Mouse (Mus musculus) myocyte (in vitro differentiated cells): ENCODE measurements around the gene Pdss2. TPM values are rescaled to one million over a fixed set of nuclear protein-coding genes. Genes with fewer than 3 reads are reported as not detected.

ENCODE experiments used
- H3K27me3 ChIP-seq: one replicate; pipeline ENCODE4 v1.6.1; 2011; ENCODE audit not compliant: control insufficient read depth, insufficient read depth, insufficient read length
- H3K36me3 ChIP-seq: one replicate; pipeline ENCODE4 v1.6.1; 2011; ENCODE audit not compliant: control insufficient read depth, insufficient read depth
- H3K4me2 ChIP-seq: one replicate; pipeline ENCODE4 v1.6.1; 2011; ENCODE audit warnings: low read depth, control low read depth
- H3K4me3 ChIP-seq: one replicate; pipeline ENCODE4 v1.5.1; 2011; ENCODE audit warnings: mild to moderate bottlenecking, control low read depth, moderate library complexity
- H3K79me2 ChIP-seq: one replicate; pipeline ENCODE4 v1.6.1; 2011; ENCODE audit not compliant: control insufficient read depth, insufficient read depth
- H3ac ChIP-seq: one replicate; pipeline ENCODE4 v1.6.1; 2011; ENCODE audit not compliant: control insufficient read depth, insufficient read length
- CEBPB ChIP-seq: IDR thresholded peaks from 2 replicates; pipeline ENCODE4 v1.6.1; 2011; ENCODE audit warnings: mild to moderate bottlenecking, moderate library complexity; ENCODE audit not compliant: poor library complexity, insufficient read depth, severe bottlenecking
- E2F4 ChIP-seq: IDR thresholded peaks from one replicate; pipeline ENCODE4 v1.6.1; 2011; ENCODE audit warnings: mild to moderate bottlenecking, control low read depth, moderate library complexity; ENCODE audit not compliant: insufficient read depth
- MAX ChIP-seq: IDR thresholded peaks from one replicate; pipeline ENCODE4 v1.6.1; 2011; ENCODE audit warnings: low read depth, mild to moderate bottlenecking, control low read depth
- MYOD1 ChIP-seq, 3 experiments: IDR thresholded peaks; one replicate each; pipeline ENCODE4 v1.6.1; 2011; ENCODE audit warnings: control low read depth in 2 of 3, low read depth in 2 of 3, mild to moderate bottlenecking in 2 of 3, moderate library complexity in 1 of 3; ENCODE audit not compliant: insufficient read length in 2 of 3, control insufficient read depth in 1 of 3
- MYOG ChIP-seq, 3 experiments: IDR thresholded peaks; one replicate each; pipeline ENCODE4 v1.6.1; 2011; ENCODE audit warnings: control low read depth in 2 of 3, low read depth in 2 of 3, mild to moderate bottlenecking in 2 of 3; ENCODE audit not compliant: insufficient read length in 2 of 3, control insufficient read depth in 1 of 3, insufficient read depth in 1 of 3
- POLR2A ChIP-seq: IDR thresholded peaks from one replicate; pipeline ENCODE4 v1.6.1; 2011; ENCODE audit warnings: low read depth, mild to moderate bottlenecking, control low read depth, moderate library complexity; ENCODE audit not compliant: insufficient read length
- POLR2AphosphoS2 ChIP-seq: IDR thresholded peaks from one replicate; pipeline ENCODE4 v1.6.1; 2011; ENCODE audit warnings: low read depth, control low read depth; ENCODE audit not compliant: insufficient read length
- REST ChIP-seq: IDR thresholded peaks from one replicate; pipeline ENCODE4 v1.6.1; 2011; ENCODE audit warnings: mild to moderate bottlenecking, control low read depth, moderate library complexity; ENCODE audit not compliant: insufficient read depth, insufficient read length
- SRF ChIP-seq: IDR thresholded peaks from one replicate; pipeline ENCODE4 v1.6.1; 2011; ENCODE audit warnings: low read depth; ENCODE audit not compliant: control insufficient read depth, insufficient read length
- TCF12 ChIP-seq: IDR thresholded peaks from one replicate; pipeline ENCODE4 v1.6.1; 2011; ENCODE audit warnings: mild to moderate bottlenecking, control low read depth; ENCODE audit not compliant: poor library complexity, insufficient read depth, severe bottlenecking
- TCF3 ChIP-seq: IDR thresholded peaks from one replicate; pipeline ENCODE4 v1.6.1; 2011; ENCODE audit warnings: low read depth, control low read depth; ENCODE audit not compliant: insufficient read length
- USF1 ChIP-seq: IDR thresholded peaks from one replicate; pipeline ENCODE4 v1.6.1; 2011; ENCODE audit warnings: low read depth, mild to moderate bottlenecking, control low read depth, moderate library complexity
- polyA plus RNA-seq: library from polyadenylated mRNA; unstranded; fragments of >200 nt; fragmentation: generic; extraction: Trizol; gene quantifications from one replicate; pipeline ENCODE4 v1.2.1, GENCODE M21; 2012; ENCODE audit warnings: missing spikeins

The Pdss2 gene
- polyA plus RNA-seq, 1 experiment, result 8.5 TPM

- no peak for TF ChIP-seq MYOD1 (IDR thresholded peaks at IDR 0.05; ENCODE audit: control insufficient read depth in 1 of 3, insufficient read length in 2 of 3, low read depth in 2 of 3)
- TF ChIP-seq TCF3, result no peak
- no peak for TF ChIP-seq CEBPB
- TF ChIP-seq USF1, result no peak
- no peak for TF ChIP-seq POLR2AphosphoS2
- Histone ChIP-seq H3K36me3 (no peaks in the 10 kb centered on the region), H3K4me3 (no peak overlapping the region), H3ac (no peak overlapping the region), H3K4me2 (no peak overlapping the region), H3K27me3 (no peaks in the 10 kb centered on the region), H3K79me2 (no peaks in the 10 kb centered on the region)
These were observed 102.1 kb downstream of the Pdss2 start for GRCm38 (mm10) chr10:43323386-43323785.

- Histone ChIP-seq H3K36me3 (no peaks in the 10 kb centered on the region), H3K79me2 (no peaks in the 10 kb centered on the region), H3K4me2 (no peak overlapping the region), H3K4me3 (no peak overlapping the region), H3ac (no peak overlapping the region), H3K27me3 (no peaks in the 10 kb centered on the region)
- no peak for TF ChIP-seq MYOD1 (IDR thresholded peaks at IDR 0.05; ENCODE audit: control insufficient read depth in 1 of 3, insufficient read length in 2 of 3, low read depth in 2 of 3)
- no peak for TF ChIP-seq REST
These were observed 108.5 kb downstream of the Pdss2 start for GRCm38 (mm10) chr10:43329813-43330212.

GRCm38 (mm10) chr10:43330691-43331090 lies 109.4 kb downstream of the Pdss2 start:
- no peak overlapping the region for H3ac ChIP-seq
- H3K36me3 ChIP-seq, result no peaks in the 10 kb centered on the region
- H3K79me2 ChIP-seq, result no peaks in the 10 kb centered on the region
- H3K4me3 ChIP-seq, result no peak overlapping the region
- no peaks in the 10 kb centered on the region for H3K27me3 ChIP-seq
- no peak overlapping the region for H3K4me2 ChIP-seq
- no peak for TF ChIP-seq USF1
- no peak for TF ChIP-seq REST
- no peak for TF ChIP-seq MYOG (IDR thresholded peaks at IDR 0.05; ENCODE audit: control insufficient read depth in 1 of 3, insufficient read depth in 1 of 3, insufficient read length in 2 of 3, low read depth in 2 of 3)
- no peak for TF ChIP-seq POLR2AphosphoS2
- no peak for TF ChIP-seq E2F4

GRCm38 (mm10) chr10:43331931-43332701 lies 110.8 kb downstream of the Pdss2 start:
- TF ChIP-seq TCF12, result no peak
- TF ChIP-seq SRF, result no peak
- TF ChIP-seq TCF3, result no peak
- TF ChIP-seq USF1, result no peak
- no peak for TF ChIP-seq MAX
- TF ChIP-seq POLR2AphosphoS2, result no peak
- no peak for TF ChIP-seq MYOG (IDR thresholded peaks at IDR 0.05; ENCODE audit: control insufficient read depth in 1 of 3, insufficient read depth in 1 of 3, insufficient read length in 2 of 3, low read depth in 2 of 3)
- no peak for TF ChIP-seq CEBPB
- no peak for TF ChIP-seq MYOD1 (IDR thresholded peaks at IDR 0.05; ENCODE audit: control insufficient read depth in 1 of 3, insufficient read length in 2 of 3, low read depth in 2 of 3)
- TF ChIP-seq E2F4, result no peak
- no peak for TF ChIP-seq REST
- no peak for TF ChIP-seq POLR2A
- H3K4me3 ChIP-seq, result no peak overlapping the region
- H3K27me3 ChIP-seq, result no peaks in the 10 kb centered on the region
- no peak overlapping the region for H3K4me2 ChIP-seq
- H3K79me2 ChIP-seq, result no peaks in the 10 kb centered on the region
- H3ac ChIP-seq, result no peak overlapping the region
- no peaks in the 10 kb centered on the region for H3K36me3 ChIP-seq

- no peak overlapping the region for H3K4me2 ChIP-seq
- TF ChIP-seq CEBPB (no peak), REST (no peak), SRF (no peak), MAX (no peak), E2F4 (no peak), TCF3 (no peak), USF1 (no peak)
- H3K36me3 ChIP-seq, result no peaks in the 10 kb centered on the region
- no peaks in the 10 kb centered on the region for H3K27me3 ChIP-seq
- H3K4me3 ChIP-seq, result no peak overlapping the region
- H3ac ChIP-seq, result no peak overlapping the region
- no peaks in the 10 kb centered on the region for H3K79me2 ChIP-seq
These were observed 114.6 kb downstream of the Pdss2 start for GRCm38 (mm10) chr10:43335874-43336273.

- no peak overlapping the region for H3K4me2 ChIP-seq
- TF ChIP-seq MYOG (IDR thresholded peaks at IDR 0.05; ENCODE audit: control insufficient read depth in 1 of 3, insufficient read depth in 1 of 3, insufficient read length in 2 of 3, low read depth in 2 of 3) (no peak), TCF12 (no peak), CEBPB (no peak), MAX (no peak), MYOD1 (IDR thresholded peaks at IDR 0.05; ENCODE audit: control insufficient read depth in 1 of 3, insufficient read length in 2 of 3, low read depth in 2 of 3) (no peak), REST (no peak), TCF3 (no peak), E2F4 (no peak)
- no peak overlapping the region for H3K4me3 ChIP-seq
- no peaks in the 10 kb centered on the region for H3K36me3 ChIP-seq
- H3K27me3 ChIP-seq, result no peaks in the 10 kb centered on the region
- no peak overlapping the region for H3ac ChIP-seq
- no peaks in the 10 kb centered on the region for H3K79me2 ChIP-seq
These were observed 115.8 kb downstream of the Pdss2 start for GRCm38 (mm10) chr10:43337110-43337509.
